Mouse (Mus musculus) brain, embryonic 14.5 days (tissue): ENCODE data around the gene Tmem200c.

Experiments
- CTCF ChIP-seq: fragments of 200-500 bp; IDR thresholded peaks from 2 replicates; pipeline ENCODE4 v1.5.1; 2012; ENCODE audit warnings: inconsistent platforms, mild to moderate bottlenecking, moderate library complexity, borderline replicate concordance; ENCODE audit not compliant: insufficient read depth, insufficient read length; ENCODE audit errors: extremely low read depth
- POLR2A ChIP-seq: fragments of 200-500 bp; IDR thresholded peaks from 2 replicates; pipeline ENCODE4 v1.6.1; 2012; ENCODE audit warnings: mild to moderate bottlenecking, inconsistent platforms, borderline replicate concordance; ENCODE audit not compliant: poor library complexity, insufficient read depth, insufficient read length, severe bottlenecking; ENCODE audit errors: extremely low read depth

DNA sequence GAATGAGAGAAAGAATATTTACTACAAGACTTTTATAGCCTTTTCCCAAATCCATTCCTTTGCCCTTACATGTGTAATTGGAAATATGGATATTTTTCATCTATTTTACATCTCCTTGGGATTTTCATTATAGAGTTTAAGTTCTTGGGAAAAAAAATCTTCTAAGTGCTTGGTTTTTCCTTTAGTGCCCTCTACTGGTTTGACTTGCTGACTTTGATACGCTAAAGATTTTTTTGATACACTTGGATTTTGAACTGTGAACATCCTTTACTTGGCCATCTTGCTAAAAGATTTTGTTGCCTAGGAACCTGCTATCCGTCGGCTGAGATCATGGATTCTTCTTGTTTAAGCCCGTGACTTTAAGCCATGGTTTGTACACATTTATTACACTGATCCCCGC, 48.8 kb downstream of the Tmem200c start:
- TF ChIP-seq CTCF (no peak), POLR2A (no peak)
